Mouse (Mus musculus) limb, embryonic 15.5 days (tissue): Measurements from ENCODE around the gene Cacna1b. TPM values are rescaled to one million over a fixed set of nuclear protein-coding genes. Genes with fewer than 3 reads are reported as not detected.

Source experiments
- ATAC-seq: fragments of 200-750 bp; cut with Nextera tagmentation; 2 replicates; pipeline ENCODE4 v1.8.0; 2017; ENCODE audit warnings: low read depth, moderate TSS enrichment; ENCODE audit not compliant: insufficient number of reproducible peaks, low FRiP score, low TSS enrichment
- H3K27ac ChIP-seq: fragments of 300-500 bp; sonication (generic); 2 replicates; pipeline ENCODE4 v1.5.1; 2015; ENCODE audit warnings: moderate library complexity, mild to moderate bottlenecking, inconsistent platforms
- H3K27me3 ChIP-seq: fragments of 300-500 bp; sonication (generic); 2 replicates; pipeline ENCODE4 v1.6.1; 2015; ENCODE audit warnings: inconsistent platforms
- H3K36me3 ChIP-seq: fragments of 300-500 bp; sonication (generic); 2 replicates; pipeline ENCODE4 v1.6.1; 2015; ENCODE audit warnings: inconsistent platforms
- H3K4me1 ChIP-seq: fragments of 300-500 bp; sonication (generic); 2 replicates; pipeline ENCODE4 v1.6.1; 2015; ENCODE audit warnings: inconsistent platforms
- H3K4me2 ChIP-seq: fragments of 300-500 bp; sonication (generic); 2 replicates; pipeline ENCODE4 v1.6.1; 2015; ENCODE audit warnings: mild to moderate bottlenecking, inconsistent platforms
- H3K4me3 ChIP-seq: fragments of 300-500 bp; sonication (generic); 2 replicates; pipeline ENCODE4 v1.5.1; 2015; ENCODE audit warnings: mild to moderate bottlenecking, inconsistent platforms
- H3K9ac ChIP-seq: fragments of 300-500 bp; sonication (generic); 2 replicates; pipeline ENCODE4 v1.6.1; 2015; ENCODE audit warnings: inconsistent platforms
- H3K9me3 ChIP-seq: fragments of 300-500 bp; sonication (generic); 2 replicates; pipeline ENCODE4 v1.6.1; 2016; ENCODE audit warnings: inconsistent platforms
- WGBS: fragments of 180-500 bp; shearing (Covaris S2); methylation state at CpG from one replicate; pipeline ENCODE4 v1.1.7; 2015; 5-methylcytosine and 5-hydroxymethylcytosine counted together
- polyA plus RNA-seq: library from polyadenylated mRNA; unstranded; fragments of >200 nt; fragmentation: Nextera tagmentation; extraction: Ambion mirVana; gene quantifications from 2 replicates; pipeline ENCODE4 v1.2.1, GENCODE M21; 2015

Gene Cacna1b
- 1.2 and 1.5 TPM in 2 replicates for polyA plus RNA-seq

- peaks cover 42% of the 10 kb centered on the region for H3K27me3 ChIP-seq
- H3K9ac ChIP-seq = no peak within 1 kb of the TSS
- ATAC-seq = peak; percentile 79
- peak within 1 kb of the TSS; percentile 55 for H3K4me3 ChIP-seq
- H3K4me2 ChIP-seq = peak within 1 kb of the TSS; percentile 99
- WGBS = under 1% methylated on average over 37 of the region's 42 CpGs
- H3K4me1 ChIP-seq = peaks cover 18% of the 10 kb centered on the region
- no peak within 1 kb of the TSS for H3K27ac ChIP-seq
- H3K9me3 ChIP-seq = no peaks in the 10 kb centered on the region
- no peaks in the 10 kb centered on the region for H3K36me3 ChIP-seq
Measured at GRCm38 (mm10) chr2:24763115-24763557, at the start of gene Cacna1b. Gene Cacna1b (minus strand): TSS chr2:24763152.

DNA sequence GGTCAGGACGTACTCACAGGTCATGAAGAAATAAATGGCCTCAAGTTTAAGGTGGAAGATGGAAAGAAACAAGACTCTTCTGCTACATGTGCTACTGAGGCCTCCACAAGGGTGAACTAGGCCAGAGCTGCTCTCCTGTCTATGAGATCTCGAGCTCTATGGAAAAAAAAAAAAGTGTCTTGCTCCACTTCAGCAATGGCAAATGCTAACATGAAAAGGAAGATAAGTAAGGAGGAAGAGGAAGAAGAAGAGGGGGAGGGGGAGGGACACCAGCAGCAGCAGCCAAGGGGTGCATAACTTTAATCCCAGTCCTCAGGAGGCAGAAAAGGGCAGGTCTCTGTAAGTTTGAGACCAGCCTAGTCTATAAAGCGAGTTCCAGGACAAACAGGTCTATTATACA lies 46.8 kb upstream of the Cacna1b start:
- no peak overlapping the region for H3K4me2 ChIP-seq
- 89% methylated on average over 3 of the region's 3 CpGs for WGBS
- no peak overlapping the region for H3K9ac ChIP-seq
- no peaks in the 10 kb centered on the region for H3K9me3 ChIP-seq
- no peaks in the 10 kb centered on the region for H3K4me1 ChIP-seq
- no peak overlapping the region for H3K4me3 ChIP-seq
- H3K36me3 ChIP-seq = peaks cover 84% of the 10 kb centered on the region
- H3K27me3 ChIP-seq = no peaks in the 10 kb centered on the region
- no peak overlapping the region for H3K27ac ChIP-seq
- ATAC-seq = no peak

GRCm38 (mm10) chr2:24807691-24808090 lies 44.7 kb upstream of the Cacna1b start:
- H3K9ac ChIP-seq = no peak overlapping the region
- H3K36me3 ChIP-seq = peaks cover 86% of the 10 kb centered on the region
- no peaks in the 10 kb centered on the region for H3K27me3 ChIP-seq
- H3K9me3 ChIP-seq = no peaks in the 10 kb centered on the region
- H3K4me2 ChIP-seq = no peak overlapping the region
- H3K4me1 ChIP-seq = no peaks in the 10 kb centered on the region
- 93% methylated on average over 10 of the region's 10 CpGs for WGBS
- no peak for ATAC-seq
- no peak overlapping the region for H3K27ac ChIP-seq
- H3K4me3 ChIP-seq = no peak overlapping the region

DNA sequence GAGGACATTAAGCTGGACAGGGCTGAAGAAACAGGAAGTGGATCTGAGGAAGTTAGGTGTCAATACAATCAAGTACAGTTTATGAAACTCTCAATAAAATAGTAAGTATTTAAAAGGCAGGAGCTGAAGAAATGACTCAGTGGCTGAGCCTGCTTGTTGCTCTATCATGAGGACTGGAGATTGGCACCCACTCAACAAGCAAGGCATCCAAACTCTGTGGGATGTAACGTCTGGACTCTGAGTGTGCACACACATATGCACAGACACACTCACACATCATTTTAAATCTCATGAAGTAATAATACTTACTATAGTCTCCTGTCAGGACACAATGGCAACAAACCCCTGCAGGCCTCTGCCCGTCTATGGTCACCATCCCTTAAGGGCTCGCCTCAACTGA lies 44.1 kb upstream of the Cacna1b start:
- Histone ChIP-seq H3K4me1 (no peaks in the 10 kb centered on the region), H3K36me3 (peaks cover 86% of the 10 kb centered on the region), H3K9ac (no peak overlapping the region), H3K4me2 (no peak overlapping the region), H3K4me3 (no peak overlapping the region), H3K27ac (no peak overlapping the region), H3K27me3 (no peaks in the 10 kb centered on the region), H3K9me3 (no peaks in the 10 kb centered on the region)
- 84% methylated on average over 3 of the region's 3 CpGs for WGBS
- ATAC-seq = no peak

GRCm38 (mm10) chr2:24806143-24806542 lies 43.2 kb upstream of the Cacna1b start:
- H3K27me3 ChIP-seq = no peaks in the 10 kb centered on the region
- no peak overlapping the region for H3K4me3 ChIP-seq
- no peak overlapping the region for H3K27ac ChIP-seq
- no peak overlapping the region for H3K9ac ChIP-seq
- no peak for ATAC-seq
- 95% methylated on average over 6 of the region's 6 CpGs for WGBS
- H3K36me3 ChIP-seq = peaks cover 88% of the 10 kb centered on the region
- no peak overlapping the region for H3K4me2 ChIP-seq
- H3K9me3 ChIP-seq = no peaks in the 10 kb centered on the region
- no peaks in the 10 kb centered on the region for H3K4me1 ChIP-seq

- 87% methylated on average over 4 of the region's 4 CpGs for WGBS
- peaks cover 88% of the 10 kb centered on the region for H3K36me3 ChIP-seq
- ATAC-seq = no peak
- H3K9ac ChIP-seq = no peak overlapping the region
- H3K4me1 ChIP-seq = no peaks in the 10 kb centered on the region
- H3K4me3 ChIP-seq = no peak overlapping the region
- no peaks in the 10 kb centered on the region for H3K9me3 ChIP-seq
- H3K27me3 ChIP-seq = no peaks in the 10 kb centered on the region
- no peak overlapping the region for H3K4me2 ChIP-seq
- H3K27ac ChIP-seq = no peak overlapping the region
Measured at GRCm38 (mm10) chr2:24805621-24806020, 42.7 kb upstream of the Cacna1b start.

- 82% methylated on average over 5 of the region's 5 CpGs for WGBS
Measured at GRCm38 (mm10) chr2:24796833-24797457, 34.0 kb upstream of the Cacna1b start.

GRCm38 (mm10) chr2:24787250-24787649 lies 24.3 kb upstream of the Cacna1b start:
- Histone ChIP-seq H3K9me3 (no peaks in the 10 kb centered on the region), H3K9ac (no peak overlapping the region), H3K4me1 (no peaks in the 10 kb centered on the region), H3K36me3 (peaks cover 22% of the 10 kb centered on the region), H3K27ac (no peak overlapping the region), H3K4me3 (no peak overlapping the region), H3K4me2 (no peak overlapping the region), H3K27me3 (no peaks in the 10 kb centered on the region)
- ATAC-seq = no peak
- WGBS = 47% methylated on average over 4 of the region's 4 CpGs

More at GRCm38 (mm10) chr2:24796833-24797457, 34.0 kb upstream of the Cacna1b start:
- no peaks in the 10 kb centered on the region for H3K9me3 ChIP-seq
- ATAC-seq = no peak
- no peak overlapping the region for H3K9ac ChIP-seq
- no peak overlapping the region for H3K4me2 ChIP-seq
- H3K27me3 ChIP-seq = no peaks in the 10 kb centered on the region
- no peak overlapping the region for H3K4me3 ChIP-seq
- no peak overlapping the region for H3K27ac ChIP-seq
- no peaks in the 10 kb centered on the region for H3K4me1 ChIP-seq
- H3K36me3 ChIP-seq = peaks cover 86% of the 10 kb centered on the region

GRCm38 (mm10) chr2:24781253-24781652 lies 18.3 kb upstream of the Cacna1b start:
- Histone ChIP-seq H3K9ac (no peak overlapping the region), H3K4me1 (no peaks in the 10 kb centered on the region), H3K4me2 (no peak overlapping the region), H3K36me3 (no peaks in the 10 kb centered on the region), H3K27ac (no peak overlapping the region), H3K4me3 (no peak overlapping the region), H3K9me3 (no peaks in the 10 kb centered on the region), H3K27me3 (no peaks in the 10 kb centered on the region)
- no peak for ATAC-seq
- WGBS = 49% methylated on average over 4 of the region's 4 CpGs

GRCm38 (mm10) chr2:24776831-24777230 lies 13.9 kb upstream of the Cacna1b start:
- H3K27me3 ChIP-seq = no peaks in the 10 kb centered on the region
- no peaks in the 10 kb centered on the region for H3K36me3 ChIP-seq
- no peak overlapping the region for H3K4me2 ChIP-seq
- H3K4me3 ChIP-seq = no peak overlapping the region
- no peaks in the 10 kb centered on the region for H3K9me3 ChIP-seq
- ATAC-seq = no peak
- no peaks in the 10 kb centered on the region for H3K4me1 ChIP-seq
- WGBS = 25% methylated on average over 4 of the region's 5 CpGs
- H3K27ac ChIP-seq = no peak overlapping the region
- no peak overlapping the region for H3K9ac ChIP-seq

- Histone ChIP-seq H3K9ac (no peak overlapping the region), H3K4me3 (no peak overlapping the region), H3K36me3 (no peaks in the 10 kb centered on the region), H3K27ac (no peak overlapping the region), H3K4me2 (no peak overlapping the region), H3K27me3 (no peaks in the 10 kb centered on the region), H3K4me1 (no peaks in the 10 kb centered on the region), H3K9me3 (no peaks in the 10 kb centered on the region)
- no peak for ATAC-seq
- WGBS = 73% methylated on average over 11 of the region's 11 CpGs
Measured at GRCm38 (mm10) chr2:24775951-24776587, 13.1 kb upstream of the Cacna1b start.

DNA sequence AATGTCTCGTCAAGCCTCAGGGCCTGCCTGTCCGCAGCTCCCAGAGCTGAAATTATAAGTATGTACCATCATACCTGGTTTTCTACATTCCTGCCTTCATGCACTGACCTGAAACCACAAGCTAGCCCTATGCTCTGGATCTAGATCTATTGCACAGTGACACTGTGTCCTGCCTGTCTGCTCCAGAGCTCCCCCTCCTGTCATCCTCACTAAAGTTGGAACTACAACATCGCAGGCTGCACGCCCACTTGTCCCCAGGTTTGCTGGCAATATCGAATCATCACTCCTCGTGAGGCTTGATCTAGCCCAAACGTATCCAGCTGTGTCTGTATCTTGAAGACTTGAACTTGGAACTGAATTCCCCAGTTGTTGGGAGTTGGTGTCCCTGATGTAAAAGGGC lies 11.9 kb upstream of the Cacna1b start:
- no peaks in the 10 kb centered on the region for H3K4me1 ChIP-seq
- H3K27me3 ChIP-seq = no peaks in the 10 kb centered on the region
- H3K27ac ChIP-seq = no peak overlapping the region
- H3K9ac ChIP-seq = no peak overlapping the region
- H3K4me3 ChIP-seq = no peak overlapping the region
- 57% methylated on average over 7 of the region's 7 CpGs for WGBS
- no peak for ATAC-seq
- no peak overlapping the region for H3K4me2 ChIP-seq
- no peaks in the 10 kb centered on the region for H3K9me3 ChIP-seq
- no peaks in the 10 kb centered on the region for H3K36me3 ChIP-seq
